Comparison of ENCODE assay signal across 21 mouse cellular contexts in the genomic region with DNA sequence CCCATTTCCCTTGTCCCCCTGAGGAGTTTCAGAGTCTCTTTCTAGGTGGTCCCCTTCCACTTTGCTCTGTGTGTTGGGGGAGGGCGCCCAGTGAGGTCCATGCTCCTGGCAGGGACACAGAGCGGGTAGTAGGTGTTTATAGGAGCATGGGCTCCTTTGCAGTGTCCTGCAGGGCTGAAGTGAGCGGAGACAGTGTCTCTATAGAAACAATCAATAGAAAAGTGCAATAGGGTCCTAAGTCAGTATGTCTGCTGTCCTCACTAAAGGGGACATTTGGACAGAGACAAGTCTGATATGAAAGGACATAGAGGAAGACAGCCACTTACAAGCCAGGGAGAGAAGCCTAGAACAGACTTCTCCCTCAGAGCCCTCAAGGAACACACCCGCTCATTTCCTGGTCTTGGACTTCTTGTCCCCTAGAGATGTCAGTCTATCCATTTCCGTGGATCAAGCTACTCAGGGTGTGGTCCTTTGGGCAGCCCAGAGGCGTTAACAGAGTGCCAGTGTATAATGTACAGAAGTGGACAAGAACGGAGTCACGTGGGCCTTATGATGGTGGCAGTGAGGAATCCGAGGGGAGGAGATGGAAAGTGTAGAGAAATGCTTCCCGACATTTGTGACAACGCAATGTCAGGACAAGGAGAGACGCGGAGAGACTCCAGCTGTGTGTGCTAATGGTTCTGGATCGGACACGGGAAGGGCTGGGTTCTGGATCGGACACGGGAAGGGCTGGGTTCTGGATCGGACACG.
"Had no signal": no experiment of that assay in that cellular context is flagged by ENCODE, and none has a peak within 500 bp of the region (broad histone marks: within the 10 kb centered on the region; RNA-seq: fewer than 3 reads in every experiment).

No protein-coding gene starts in this region.

- H3K4me2 ChIP-seq: kidney, embryonic 15.5 days; liver, embryonic 13.5 days; lung, embryonic 15.5 days; midbrain, embryonic 15.5 days; neural tube, embryonic 12.5 days; neural tube, embryonic 15.5 days had no signal

- H3K36me3 ChIP-seq: liver, embryonic 13.5 days; midbrain, embryonic 15.5 days; neural tube, embryonic 12.5 days; neural tube, embryonic 15.5 days had no signal

- H3K27ac ChIP-seq: kidney, embryonic 15.5 days; left cerebral cortex, adult 2 months; liver, embryonic 13.5 days; lung, embryonic 15.5 days; midbrain, embryonic 10.5 days; midbrain, embryonic 15.5 days; neural tube, embryonic 12.5 days; neural tube, embryonic 15.5 days; stomach, postnatal 0 days had no signal

- ATAC-seq: midbrain, embryonic 15.5 days had no signal

- H3K4me3 ChIP-seq: kidney, embryonic 15.5 days; left cerebral cortex, adult 2 months; liver, embryonic 13.5 days; lung, embryonic 15.5 days; megakaryocyte, embryonic 14.5 days; midbrain, embryonic 10.5 days; midbrain, embryonic 15.5 days; neural tube, embryonic 12.5 days; neural tube, embryonic 15.5 days had no signal

- DNase-seq: kidney, adult 11 months; kidney, adult 8-10 months; kidney, postnatal 10 days; kidney, postnatal 36 days; layer of hippocampus, postnatal 36 days; liver, embryonic 13.5 days; right cerebral cortex, adult 18-20 months; right cerebral cortex, postnatal 14 days; right cerebral cortex, postnatal 4 days; thymus, adult 2 months; thymus, postnatal 14 days; thymus, postnatal 4 days had no signal

- H3K9ac ChIP-seq: kidney, embryonic 15.5 days; liver, embryonic 13.5 days; lung, embryonic 15.5 days; midbrain, embryonic 15.5 days; neural tube, embryonic 12.5 days; neural tube, embryonic 15.5 days had no signal

- H3K27me3 ChIP-seq: kidney, embryonic 15.5 days; liver, embryonic 13.5 days; lung, embryonic 15.5 days; megakaryocyte, embryonic 14.5 days; midbrain, embryonic 15.5 days; neural tube, embryonic 12.5 days; neural tube, embryonic 15.5 days had no signal

- H3K9me3 ChIP-seq: kidney, embryonic 15.5 days; liver, embryonic 13.5 days; lung, embryonic 15.5 days; megakaryocyte, embryonic 14.5 days; midbrain, embryonic 15.5 days; neural tube, embryonic 12.5 days; neural tube, embryonic 15.5 days had no signal
